Mouse (Mus musculus): ENCODE measurements around the gene Gfap.

DNA sequence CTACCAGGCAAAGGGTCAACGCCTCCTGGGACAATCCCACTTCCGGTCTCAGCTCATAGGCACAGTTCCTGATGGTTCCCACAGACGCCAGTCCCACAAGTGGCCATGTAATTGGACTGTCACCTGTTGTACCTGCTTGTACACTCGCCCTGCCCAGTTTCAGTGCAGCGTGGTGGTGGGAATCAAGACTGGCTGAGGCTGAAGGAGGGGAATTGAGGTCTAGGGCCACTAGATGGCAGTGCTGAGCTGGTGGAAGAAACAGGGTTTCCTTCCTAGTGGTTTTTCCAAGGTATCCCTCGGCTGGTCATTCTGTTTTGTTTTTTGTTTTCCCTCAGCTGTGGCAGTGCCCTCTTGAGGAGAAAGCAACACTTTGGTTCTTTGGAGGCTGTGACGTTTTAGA lies at the start of gene Gfap:
- TF ChIP-seq ZC3H11A (IDR thresholded peaks at IDR 0.05; ENCODE audit: borderline replicate concordance, low read depth, low read length), result peak; percentile 22; the same call in 1 of the 2 replicates
- TF ChIP-seq ZNF384 (IDR thresholded peaks at IDR 0.05; ENCODE audit: low read depth, low read length), result no peak
- no peak; the same call in 1 of the 2 replicates for TF ChIP-seq HCFC1 (IDR thresholded peaks at IDR 0.05; ENCODE audit: borderline replicate concordance, insufficient read depth, low read length)

Data from ES-E14 (cell line).